Mouse (Mus musculus): ENCODE measurements around the gene Eprs.

- TF ChIP-seq CTCF (IDR thresholded peaks at IDR 0.05; ENCODE audit: control insufficient read depth, insufficient read depth, insufficient replicate concordance, low read depth, low read length) (no peak), POLR2A (IDR thresholded peaks at IDR 0.05; ENCODE audit: control insufficient read depth, low read depth, low read length) (no peak)
Observed at GRCm38 (mm10) chr1:185420776-185421175, 57.9 kb downstream of the Eprs start.

All from testis, adult 2 months (tissue).